Mouse (Mus musculus) hindbrain, embryonic 11.5 days (tissue): ENCODE measurements around the gene Dnajc30. TPM values are rescaled to one million over a fixed set of nuclear protein-coding genes. Genes with fewer than 3 reads are reported as not detected.

ENCODE experiments used
- ATAC-seq: fragments of 200-750 bp; cut with Nextera tagmentation; 2 replicates; pipeline ENCODE4 v1.8.0; 2017; ENCODE audit warnings: mild to moderate bottlenecking, moderate TSS enrichment, moderate library complexity; ENCODE audit not compliant: low FRiP score
- DNase-seq: peaks from one replicate; pipeline ENCODE4 v3.0.0-alpha.2; 2015; ENCODE audit warnings: low spot score
- H3K27ac ChIP-seq: fragments of 300-500 bp; sonication (generic); 2 replicates; pipeline ENCODE4 v1.5.1; 2014; ENCODE audit warnings: mild to moderate bottlenecking, low read depth, low read length
- H3K27me3 ChIP-seq: fragments of 300-500 bp; sonication (generic); 2 replicates; pipeline ENCODE4 v1.6.1; 2014; ENCODE audit warnings: mild to moderate bottlenecking, low read length, moderate library complexity, mixed read lengths; ENCODE audit not compliant: control insufficient read depth, insufficient read depth
- H3K36me3 ChIP-seq: fragments of 300-500 bp; sonication (generic); 2 replicates; pipeline ENCODE4 v1.6.1; 2014; ENCODE audit warnings: mild to moderate bottlenecking, low read length, moderate library complexity, mixed read lengths; ENCODE audit not compliant: control insufficient read depth, insufficient read depth
- H3K4me1 ChIP-seq: fragments of 300-500 bp; sonication (generic); replicated peaks from 2 replicates; pipeline ENCODE4 v1.6.1; 2014; ENCODE audit warnings: low read length, mixed read lengths; ENCODE audit not compliant: control insufficient read depth, insufficient read depth
- H3K4me2 ChIP-seq: fragments of 300-500 bp; sonication (generic); replicated peaks from 2 replicates; pipeline ENCODE4 v1.6.1; 2014; ENCODE audit warnings: mild to moderate bottlenecking, low read depth, low read length
- H3K4me3 ChIP-seq: fragments of 300-500 bp; sonication (generic); 2 replicates; pipeline ENCODE4 v1.5.1; 2014; ENCODE audit warnings: low read depth, low read length
- H3K9ac ChIP-seq: fragments of 300-500 bp; sonication (generic); 2 replicates; pipeline ENCODE4 v1.6.1; 2014; ENCODE audit warnings: low read depth, low read length
- H3K9me3 ChIP-seq: fragments of 300-500 bp; sonication (generic); 2 replicates; pipeline ENCODE4 v1.6.1; 2016; ENCODE audit warnings: low read length; ENCODE audit not compliant: control insufficient read depth
- WGBS: fragments of 180-500 bp; shearing (Covaris S2); extraction: QIAGEN DNeasy Blood & Tissue Kit; methylation state at CpG from one replicate; pipeline ENCODE4 v1.1.7; 2014; 5-methylcytosine and 5-hydroxymethylcytosine counted together
- polyA plus RNA-seq: library from polyadenylated mRNA; unstranded; fragments of >200 nt; fragmentation: Nextera tagmentation; extraction: Ambion mirVana; gene quantifications from 2 replicates; pipeline ENCODE4 v1.2.1, GENCODE M21; 2014

The Dnajc30 gene
- polyA plus RNA-seq, 1 experiment from 2014 or later, result 29.2 TPM

GRCm38 (mm10) chr5:135109017-135109416 lies 45.0 kb downstream of the Dnajc30 start:
- Histone ChIP-seq H3K4me1 (peaks cover 3% of the 10 kb centered on the region; the same call in 1 of the 2 replicates), H3K4me3 (no peak overlapping the region), H3K27me3 (peaks cover 34% of the 10 kb centered on the region), H3K9me3 (no peaks in the 10 kb centered on the region), H3K4me2 (no peak overlapping the region), H3K36me3 (no peaks in the 10 kb centered on the region), H3K9ac (no peak overlapping the region), H3K27ac (no peak overlapping the region)
- DNase-seq, result no peak
- 46% methylated on average over 6 of the region's 6 CpGs for WGBS
- no peak for ATAC-seq

GRCm38 (mm10) chr5:135109426-135109825 lies 45.4 kb downstream of the Dnajc30 start:
- 93% methylated on average over 3 of the region's 3 CpGs for WGBS
- Histone ChIP-seq H3K9me3 (no peaks in the 10 kb centered on the region), H3K36me3 (no peaks in the 10 kb centered on the region), H3K4me1 (peaks cover 3% of the 10 kb centered on the region; the same call in 1 of the 2 replicates), H3K4me2 (no peak overlapping the region), H3K27me3 (peaks cover 34% of the 10 kb centered on the region), H3K27ac (no peak overlapping the region), H3K4me3 (no peak overlapping the region), H3K9ac (no peak overlapping the region)
- DNase-seq, result no peak
- no peak for ATAC-seq

DNA sequence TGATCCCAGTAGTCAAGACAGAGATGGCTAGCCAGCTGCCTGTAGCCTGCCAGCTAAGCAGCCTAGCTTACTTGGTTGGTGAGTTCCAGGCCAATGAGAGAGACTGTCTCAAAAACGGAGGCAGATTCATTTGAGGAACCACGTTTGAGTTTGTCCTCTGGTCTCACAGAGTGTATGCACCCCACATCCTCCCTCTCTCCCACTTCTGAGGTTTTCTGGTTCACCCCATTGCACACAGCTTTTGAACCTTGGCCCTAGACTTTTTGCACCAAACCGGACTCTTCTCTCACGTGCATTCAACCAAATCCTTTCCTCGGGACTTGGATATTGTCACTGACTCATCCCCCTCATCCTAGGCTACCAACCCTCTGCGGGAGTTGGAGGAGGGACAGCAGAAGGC lies 46.0 kb downstream of the Dnajc30 start:
- H3K4me2 ChIP-seq, result no peak overlapping the region
- no peaks in the 10 kb centered on the region for H3K9me3 ChIP-seq
- peaks cover 3% of the 10 kb centered on the region; the same call in 1 of the 2 replicates for H3K4me1 ChIP-seq
- 69% methylated on average over 6 of the region's 6 CpGs for WGBS
- DNase-seq (no peak), ATAC-seq (no peak)
- H3K4me3 ChIP-seq, result no peak overlapping the region
- H3K9ac ChIP-seq, result no peak overlapping the region
- no peaks in the 10 kb centered on the region for H3K36me3 ChIP-seq
- H3K27me3 ChIP-seq, result peaks cover 34% of the 10 kb centered on the region
- H3K27ac ChIP-seq, result no peak overlapping the region

GRCm38 (mm10) chr5:135113782-135114181 lies 49.8 kb downstream of the Dnajc30 start:
- Histone ChIP-seq H3K4me3 (no peak overlapping the region), H3K36me3 (no peaks in the 10 kb centered on the region), H3K27me3 (peaks cover 10% of the 10 kb centered on the region), H3K4me1 (no peaks in the 10 kb centered on the region), H3K9ac (no peak overlapping the region), H3K27ac (no peak overlapping the region), H3K9me3 (no peaks in the 10 kb centered on the region), H3K4me2 (no peak overlapping the region)
- ATAC-seq (no peak), DNase-seq (no peak)
- WGBS, result 82% methylated on average over 12 of the region's 12 CpGs

DNA sequence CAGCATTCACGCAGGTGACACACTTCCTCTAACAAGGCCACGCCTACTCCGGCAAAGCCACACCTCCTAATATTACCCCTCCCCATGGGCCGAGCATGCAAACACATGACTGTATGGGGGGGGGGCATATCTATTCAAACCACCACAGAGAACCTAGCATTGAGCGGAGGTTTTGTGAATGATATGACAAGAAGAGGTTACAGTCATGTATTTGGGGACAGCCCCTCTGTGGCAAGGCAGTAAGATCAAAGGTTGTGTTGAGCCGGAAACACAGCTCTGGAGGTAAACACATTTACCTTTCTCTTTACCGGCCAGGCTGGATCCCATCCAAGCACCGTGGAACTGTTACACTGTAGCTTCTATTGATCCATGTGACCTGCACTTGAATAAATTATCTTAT lies 51.2 kb downstream of the Dnajc30 start:
- no peak overlapping the region for H3K4me2 ChIP-seq
- DNase-seq, result no peak
- H3K4me3 ChIP-seq, result no peak overlapping the region
- H3K27me3 ChIP-seq, result 0 out of 2 replicates have a peak, but pooled peaks cover 2% of the 10 kb centered on the region
- no peak for ATAC-seq
- no peak overlapping the region for H3K9ac ChIP-seq
- no peaks in the 10 kb centered on the region for H3K4me1 ChIP-seq
- WGBS, result 87% methylated on average over 8 of the region's 8 CpGs
- H3K9me3 ChIP-seq, result no peaks in the 10 kb centered on the region
- H3K27ac ChIP-seq, result no peak overlapping the region
- no peaks in the 10 kb centered on the region for H3K36me3 ChIP-seq

Other genes with a start within 250 kb of the Dnajc30 start
- not detected in 2 replicates for gene Tmem270, start 157.5 kb upstream of the Dnajc30 start, polyA plus RNA-seq
- gene Cldn13, start 148.7 kb upstream of the Dnajc30 start, polyA plus RNA-seq, result 3.1 and 4.1 TPM in 2 replicates
- gene Mettl27, start 131.8 kb upstream of the Dnajc30 start, polyA plus RNA-seq, result 8.3 and 8.6 TPM in 2 replicates
- gene Cldn4, start 117.3 kb upstream of the Dnajc30 start, polyA plus RNA-seq, result 7.8 and 10.2 TPM in 2 replicates
- 3.5 and 5.3 TPM in 2 replicates for gene Cldn3, start 78.0 kb upstream of the Dnajc30 start, polyA plus RNA-seq
- gene Abhd11, start 55.0 kb upstream of the Dnajc30 start, polyA plus RNA-seq, result 45.1 and 48.3 TPM in 2 replicates
- gene Stx1a, start 40.7 kb upstream of the Dnajc30 start, polyA plus RNA-seq, result 21.8 and 24.0 TPM in 2 replicates
- gene Bud23, start 757 bp downstream of the Dnajc30 start, polyA plus RNA-seq, result 113 and 118 TPM in 2 replicates
- 10.4 and 12.0 TPM in 2 replicates for gene Vps37d, start 14.1 kb downstream of the Dnajc30 start, polyA plus RNA-seq
- 1.2 and 1.6 TPM in 2 replicates for gene Mlxipl, start 25.7 kb downstream of the Dnajc30 start, polyA plus RNA-seq
- 21.4 and 21.9 TPM in 2 replicates for gene Tbl2, start 85.5 kb downstream of the Dnajc30 start, polyA plus RNA-seq
- gene Bcl7b, start 104.1 kb downstream of the Dnajc30 start, polyA plus RNA-seq, result 35.9 and 38.8 TPM in 2 replicates
- 54.5 and 77.6 TPM in 2 replicates for gene Baz1b, start 123.1 kb downstream of the Dnajc30 start, polyA plus RNA-seq
- 6.6 and 7.2 TPM in 2 replicates for gene Fzd9, start 187.0 kb downstream of the Dnajc30 start, polyA plus RNA-seq